Mouse (Mus musculus): ENCODE data around the gene Sac3d1.
A peak's percentile ranks its signal among the peaks of the same experiment; 100 is the strongest.

Sac3d1 gene

DNA sequence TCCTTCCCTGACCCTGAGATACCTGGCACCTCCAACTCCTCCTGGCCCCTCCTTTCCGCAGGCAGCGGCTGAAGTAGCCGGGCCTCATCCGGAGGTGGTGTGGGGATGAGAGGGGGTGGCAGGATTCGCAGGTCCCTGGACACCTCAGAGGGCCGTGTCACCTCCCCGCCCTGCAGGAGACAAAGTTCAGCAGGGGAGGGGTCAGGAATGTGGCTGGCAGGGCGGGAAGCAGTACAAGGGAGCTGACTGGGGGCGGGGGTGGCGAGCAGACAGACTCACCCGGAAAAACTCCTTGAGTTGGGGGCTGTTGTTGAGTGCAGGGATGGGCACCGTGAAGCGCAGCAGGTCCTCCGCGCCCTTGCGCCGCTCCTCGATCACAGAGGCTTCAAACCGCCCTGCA lies 3.3 kb upstream of the Sac3d1 start:
- no peak for DNase-seq (ENCODE audit: extremely low read depth, insufficient read length, low spot score)

- no peak for DNase-seq (ENCODE audit: extremely low read depth, insufficient read length, low spot score)
Measured at GRCm38 (mm10) chr19:6118677-6119185, 281 bp upstream of the Sac3d1 start.

GRCm38 (mm10) chr19:6117346-6117985 lies 984 bp downstream of the Sac3d1 start:
- no peak for DNase-seq (ENCODE audit: extremely low read depth, insufficient read length, low spot score)

DNA sequence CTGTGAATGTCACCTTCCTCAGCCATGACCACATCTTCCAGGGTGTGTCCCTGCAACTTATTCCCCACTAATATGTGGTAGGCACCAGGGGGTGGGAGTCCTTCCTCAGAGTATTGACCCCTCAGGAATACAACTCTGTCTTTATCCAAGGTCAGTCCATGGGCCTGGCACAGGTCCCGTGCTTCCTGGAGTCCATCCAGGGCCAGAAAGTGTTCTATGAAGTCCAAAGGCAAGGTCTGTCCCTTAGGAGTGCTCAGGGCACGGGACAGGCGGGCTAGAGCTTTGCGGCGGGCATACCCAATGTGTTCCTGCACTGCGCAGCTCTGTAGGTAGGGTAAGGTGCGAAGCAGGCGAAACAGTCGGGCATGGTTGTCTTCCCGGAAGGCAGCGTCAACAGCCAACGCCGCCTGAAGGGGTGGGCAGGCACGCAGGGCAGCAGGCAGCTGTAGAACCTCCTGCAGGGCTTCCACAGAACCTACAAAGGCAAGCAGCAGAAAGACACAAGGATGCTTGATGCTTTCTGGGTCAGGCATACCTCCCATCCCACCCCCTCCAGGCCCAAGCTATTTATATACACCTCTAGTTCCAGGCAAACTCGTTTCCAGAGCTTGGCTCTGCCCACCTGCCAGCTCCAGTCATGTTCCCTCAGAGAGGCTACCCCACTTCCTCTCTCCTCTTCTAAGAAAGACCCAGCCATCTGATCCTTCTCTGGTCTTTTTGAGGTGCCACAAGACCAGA lies 2.2 kb downstream of the Sac3d1 start:
- no peak for DNase-seq (ENCODE audit: extremely low read depth, insufficient read length, low spot score)

DNA sequence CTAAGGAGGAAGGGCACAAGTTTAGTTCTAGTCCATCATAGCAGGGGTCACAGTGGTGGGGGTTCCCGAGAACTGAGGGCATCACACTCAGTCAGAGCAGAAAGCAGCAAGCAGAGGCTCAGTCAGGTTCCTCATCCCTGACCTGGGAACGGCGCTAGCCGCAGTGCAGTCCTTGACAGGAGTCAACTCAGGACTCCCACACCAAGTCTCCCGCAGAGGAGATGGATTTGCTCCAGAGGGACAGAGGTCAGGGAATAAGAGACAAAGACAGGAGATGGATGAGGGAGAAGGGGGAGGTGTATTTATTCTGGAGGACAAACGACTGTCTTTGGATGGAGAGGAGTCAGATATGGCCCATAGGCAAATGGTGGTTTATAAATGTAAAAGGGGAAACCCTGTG lies 5.3 kb downstream of the Sac3d1 start:
- no peak for DNase-seq (ENCODE audit: extremely low read depth, insufficient read length, low spot score)

DNA sequence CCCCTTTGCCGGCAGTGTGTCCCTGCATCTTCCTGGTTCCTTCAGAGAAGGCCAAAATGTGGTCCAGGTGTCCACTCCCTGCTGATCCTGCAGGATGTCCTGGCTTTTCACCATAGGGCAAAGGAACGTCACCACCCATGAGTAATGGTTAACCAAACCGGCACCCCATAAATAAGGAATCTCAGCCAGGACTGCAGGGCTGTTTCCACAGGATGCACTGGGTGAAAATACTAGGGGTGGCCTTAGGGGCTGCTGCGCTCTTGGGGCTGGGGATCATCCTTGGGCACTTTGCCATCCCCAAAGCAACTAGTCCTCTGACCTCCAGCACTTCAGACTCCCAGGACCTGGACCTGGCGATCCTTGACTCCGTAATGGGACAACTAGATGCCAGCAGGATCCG lies 12.9 kb downstream of the Sac3d1 start, which contains the start of gene Naaladl1:
Gene Naaladl1 (plus strand): TSS at position 197 of the 400 bp plus-strand sequence.
- no peak for DNase-seq (ENCODE audit: extremely low read depth, insufficient read length, low spot score)

- no peak for DNase-seq (ENCODE audit: extremely low read depth, insufficient read length, low spot score)
Measured at GRCm38 (mm10) chr19:6104476-6104875, 14.0 kb downstream of the Sac3d1 start.

DNA sequence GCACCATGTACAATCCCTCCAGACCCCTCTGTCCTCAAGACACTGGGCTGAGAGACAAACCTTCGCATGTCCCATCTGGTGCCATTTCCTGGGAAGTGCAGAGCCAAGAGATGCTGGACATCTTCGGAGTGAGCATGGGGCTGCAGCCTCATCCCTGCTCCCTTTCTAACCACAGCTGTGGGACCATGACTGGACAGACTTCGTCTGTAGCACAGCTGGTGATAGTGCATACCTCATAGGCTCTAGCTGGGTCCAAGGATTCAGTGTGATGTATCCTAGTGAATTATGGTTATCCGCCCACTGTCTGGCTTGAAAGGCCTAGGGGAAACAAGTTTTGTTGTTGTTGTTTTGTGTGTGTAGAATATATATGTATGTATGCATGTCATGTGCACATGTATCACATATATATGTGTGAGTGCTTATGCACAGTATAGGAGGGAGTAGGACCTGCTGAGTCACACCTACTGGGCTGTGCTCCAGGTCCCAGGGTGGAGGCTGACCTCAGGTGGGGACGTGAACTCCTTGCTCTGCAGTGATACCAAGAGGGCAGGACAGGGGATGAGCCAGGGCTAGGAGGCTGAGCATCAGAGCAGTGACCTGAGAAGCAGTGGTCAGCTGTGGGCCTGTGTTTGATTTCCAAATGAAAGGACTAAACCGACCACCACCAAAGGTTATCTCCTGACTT lies 16.1 kb downstream of the Sac3d1 start:
- no peak for DNase-seq (ENCODE audit: extremely low read depth, insufficient read length, low spot score)

DNA sequence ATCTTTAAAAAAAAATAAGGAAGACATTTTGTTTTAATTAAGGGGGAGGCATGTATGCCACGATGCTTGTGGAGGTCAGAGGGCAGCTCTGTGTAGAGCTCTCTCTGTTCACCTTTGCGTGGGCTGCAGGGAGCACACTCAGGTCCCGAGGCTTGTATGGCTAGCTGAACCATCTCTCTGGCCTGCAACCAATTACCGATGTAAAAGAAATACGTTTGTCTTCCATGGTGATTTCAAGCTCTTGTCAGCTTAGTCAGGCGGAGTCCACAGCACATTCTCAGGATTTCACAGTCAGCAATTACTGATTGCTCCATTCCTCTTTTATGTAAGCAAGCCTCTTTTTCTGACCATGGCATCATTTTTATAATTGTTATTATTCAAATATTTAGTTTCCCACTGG lies 17.3 kb downstream of the Sac3d1 start:
- no peak for DNase-seq (ENCODE audit: extremely low read depth, insufficient read length, low spot score)

- DNase-seq (ENCODE audit: extremely low read depth, insufficient read length, low spot score) = no peak
Measured at GRCm38 (mm10) chr19:6097847-6098246, 20.6 kb downstream of the Sac3d1 start.

DNA sequence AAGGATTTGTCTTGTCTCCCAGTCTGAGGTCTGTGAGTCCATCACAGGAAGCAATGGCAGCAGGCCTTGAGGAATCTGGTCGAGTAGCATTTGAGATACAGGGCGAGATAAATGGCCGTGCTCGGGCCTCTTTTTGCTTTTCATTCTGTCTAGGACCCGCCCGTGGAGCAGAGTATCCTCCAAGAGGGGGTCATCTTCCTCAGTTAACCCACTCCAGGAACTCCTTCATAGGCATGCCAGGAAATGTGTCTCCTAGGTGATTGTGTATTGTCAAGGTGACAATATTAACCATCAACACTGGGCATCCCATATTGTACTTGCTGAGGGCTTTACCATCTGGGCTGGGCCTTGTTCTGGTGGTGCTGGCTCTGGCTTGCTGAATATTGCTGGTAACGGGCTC lies 24.3 kb downstream of the Sac3d1 start, which contains the start of gene AC131692.1:
Gene AC131692.1 (plus strand): TSS at position 301 of the 400 bp plus-strand sequence.
- no peak for DNase-seq (ENCODE audit: extremely low read depth, insufficient read length, low spot score)

DNA sequence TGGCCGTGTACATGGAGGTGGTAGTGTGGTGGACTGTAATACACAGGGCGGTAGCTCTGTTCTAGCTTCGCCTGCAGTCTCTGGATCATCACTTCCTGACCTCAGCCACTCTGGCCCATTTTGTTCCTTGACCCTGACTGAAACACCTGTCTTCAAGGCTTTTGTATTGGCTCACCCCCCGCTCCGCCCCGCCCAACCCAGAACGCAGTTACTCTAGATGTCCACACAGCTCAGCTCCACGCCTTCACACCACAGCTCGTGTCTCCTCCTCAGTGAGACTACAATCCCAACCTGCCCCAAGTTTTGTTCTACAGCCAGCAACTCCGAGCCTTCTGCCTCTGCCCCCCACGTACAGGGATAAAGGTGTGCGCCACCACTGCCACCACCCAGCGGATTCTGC lies 29.6 kb downstream of the Sac3d1 start:
- DNase-seq (ENCODE audit: extremely low read depth, insufficient read length, low spot score) = no peak

DNA sequence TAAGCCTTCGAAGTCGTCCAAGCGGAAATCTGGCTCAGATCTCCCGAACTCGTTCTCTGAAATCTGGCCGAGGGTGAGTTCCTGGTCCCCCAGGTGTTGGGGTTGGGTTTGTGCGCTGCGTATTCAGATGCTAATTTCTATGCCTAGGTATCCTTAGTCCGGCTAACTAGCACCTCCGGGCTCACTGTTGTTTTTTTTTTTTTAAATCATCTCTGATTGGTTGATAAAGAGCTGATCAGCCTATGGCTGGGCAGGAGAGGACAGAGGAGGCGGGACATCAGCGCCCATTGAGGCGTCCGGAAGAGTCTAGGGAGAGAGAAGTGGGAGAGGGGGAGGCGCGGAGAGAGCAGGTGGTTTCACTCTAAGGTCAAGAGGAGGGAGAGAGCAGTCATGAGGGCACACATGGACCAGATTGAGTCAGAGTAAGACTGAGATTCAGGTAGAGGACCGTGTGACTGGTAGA lies 33.0 kb downstream of the Sac3d1 start:
- peak; percentile 68 for DNase-seq (ENCODE audit: extremely low read depth, insufficient read length, low spot score)

- DNase-seq (ENCODE audit: extremely low read depth, insufficient read length, low spot score) = peak; percentile 98
Measured at GRCm38 (mm10) chr19:6084478-6085248, 33.8 kb downstream of the Sac3d1 start, which contains the start of the genes Zfpl1 and Cdca5. Gene Zfpl1, minus strand, starts transcription at chr19:6084956. Gene Cdca5, plus strand, starts transcription at chr19:6084983.

GRCm38 (mm10) chr19:6082156-6082555 lies 36.3 kb downstream of the Sac3d1 start, which contains the start of gene Gm28374:
Gene Gm28374, minus strand, starts transcription at chr19:6082256.
- no peak for DNase-seq (ENCODE audit: extremely low read depth, insufficient read length, low spot score)

- no peak for DNase-seq (ENCODE audit: extremely low read depth, insufficient read length, low spot score)
Measured at GRCm38 (mm10) chr19:6079983-6080480, 38.4 kb downstream of the Sac3d1 start, which contains the start of gene Tmem262. Gene Tmem262, plus strand, starts transcription at chr19:6080033.

- DNase-seq (ENCODE audit: extremely low read depth, insufficient read length, low spot score) = peak; percentile 92
Measured at GRCm38 (mm10) chr19:6076564-6077393, 41.7 kb downstream of the Sac3d1 start, which contains the start of gene Vps51. Gene Vps51, minus strand, starts transcription at chr19:6077231.

- DNase-seq (ENCODE audit: extremely low read depth, insufficient read length, low spot score) = no peak
Measured at GRCm38 (mm10) chr19:6073889-6074288, 44.6 kb downstream of the Sac3d1 start.

DNA sequence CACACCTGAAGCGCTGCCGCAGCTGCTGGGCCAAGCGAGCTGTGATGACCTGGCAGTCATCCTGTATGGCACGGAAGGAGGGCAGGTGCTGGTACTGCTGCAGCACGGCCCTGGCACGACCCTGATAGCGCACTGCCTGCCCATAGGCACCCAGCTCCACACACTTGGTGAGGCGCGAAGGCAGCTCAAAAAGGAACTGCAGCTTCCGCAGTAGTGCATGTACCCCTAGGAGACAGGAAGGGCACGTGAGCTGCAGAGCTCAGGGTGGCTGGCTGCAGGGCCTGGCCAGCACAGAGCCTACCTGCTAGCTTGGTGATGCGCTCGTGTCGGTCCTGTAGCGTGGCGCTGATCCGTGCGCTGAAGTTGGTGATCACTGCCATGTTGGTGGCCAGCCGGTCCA lies 47.2 kb downstream of the Sac3d1 start:
- no peak for DNase-seq (ENCODE audit: extremely low read depth, insufficient read length, low spot score)

All from 3134 (cell line).